Mouse (Mus musculus): ENCODE results near the gene Fbxo47.
A peak's percentile ranks its signal among the peaks of the same experiment; 100 is the strongest.

Fbxo47 gene

DNA sequence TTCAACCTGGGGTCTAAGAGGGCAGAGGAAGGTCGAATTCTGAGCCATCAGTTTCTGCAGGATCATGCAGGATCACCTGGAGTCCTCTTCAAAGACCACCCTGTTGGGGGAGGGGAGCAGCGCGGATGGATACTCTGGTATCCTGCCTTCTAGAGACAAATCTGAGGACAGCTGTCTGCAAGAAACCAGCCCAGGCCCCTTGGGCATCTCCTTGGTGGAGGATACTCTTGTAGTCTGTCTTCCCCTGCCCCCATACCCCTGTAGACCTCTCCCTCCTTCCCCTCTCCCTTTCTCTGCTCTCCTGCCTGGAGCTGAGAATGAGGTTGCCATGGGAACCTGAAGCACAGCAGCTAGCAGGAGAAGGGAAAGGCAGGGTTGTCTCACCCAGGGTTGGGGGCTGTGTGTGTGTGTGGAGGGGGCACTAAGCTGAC is 71.4 kb downstream of the Fbxo47 start:
- DNase-seq (ENCODE audit: low spot score in 2 of 2): peak in 1 of 2 experiments; percentile 49

DNA sequence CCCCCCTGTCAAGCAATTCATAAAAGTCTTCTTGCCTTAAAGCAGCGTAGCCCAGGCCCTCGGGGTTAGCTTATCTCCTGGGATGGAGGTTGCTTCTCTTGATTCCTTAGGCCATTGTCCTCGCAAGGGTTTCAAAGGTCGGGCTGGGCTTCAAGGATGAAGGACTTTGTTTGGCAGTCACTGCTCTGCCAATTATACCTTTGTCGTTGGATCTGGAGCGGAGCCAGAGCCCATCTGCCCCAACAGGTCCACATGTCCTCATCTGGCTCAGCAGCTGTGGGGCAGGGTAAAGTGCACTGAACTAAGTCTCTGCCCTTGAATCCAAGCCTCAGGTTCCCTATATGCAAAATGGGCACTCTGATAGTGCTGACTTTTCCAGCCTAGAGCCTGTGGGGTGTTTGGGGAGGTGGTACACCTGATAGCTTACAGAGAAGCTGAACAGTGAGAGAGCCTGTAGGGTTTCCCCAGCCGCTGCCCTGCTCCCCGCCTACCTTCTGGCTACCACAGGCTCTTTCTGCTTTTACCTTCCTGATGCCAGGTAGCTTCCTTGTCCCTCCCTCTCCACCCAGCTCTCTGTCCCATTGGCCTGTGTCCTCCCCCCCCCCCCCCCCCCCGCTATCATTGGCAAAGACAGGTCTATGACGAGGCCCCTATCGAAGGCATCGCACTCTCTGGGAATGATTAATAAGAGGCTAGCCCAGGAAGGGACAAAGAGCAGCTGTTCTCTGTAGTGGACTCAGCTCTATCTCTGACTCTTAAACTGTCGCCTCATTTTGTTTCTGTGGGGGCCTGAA is 72.2 kb downstream of the Fbxo47 start:
- no peak for DNase-seq (ENCODE audit: low spot score in 2 of 2)

DNA sequence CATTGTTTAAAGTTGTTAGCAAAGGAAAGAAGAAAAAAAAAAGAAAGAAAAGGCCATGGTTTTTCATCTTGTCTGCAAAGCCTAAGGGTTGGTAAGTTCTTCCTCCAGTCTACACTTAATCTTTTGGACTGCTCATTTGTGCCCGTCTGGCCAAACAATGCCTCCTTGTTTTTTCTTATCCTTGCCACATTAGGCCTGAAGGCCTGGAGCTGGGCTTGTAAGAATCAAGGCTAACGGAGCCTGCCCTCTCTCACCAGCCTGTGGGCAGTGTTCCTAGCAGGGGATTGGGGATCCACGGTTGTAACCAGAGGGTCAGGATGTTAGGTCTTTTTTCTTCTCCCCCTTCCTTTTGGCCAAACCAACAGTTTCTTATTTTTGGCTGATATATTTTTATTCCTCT is 73.0 kb downstream of the Fbxo47 start:
- DNase-seq (ENCODE audit: low spot score in 2 of 2): no peak

DNA sequence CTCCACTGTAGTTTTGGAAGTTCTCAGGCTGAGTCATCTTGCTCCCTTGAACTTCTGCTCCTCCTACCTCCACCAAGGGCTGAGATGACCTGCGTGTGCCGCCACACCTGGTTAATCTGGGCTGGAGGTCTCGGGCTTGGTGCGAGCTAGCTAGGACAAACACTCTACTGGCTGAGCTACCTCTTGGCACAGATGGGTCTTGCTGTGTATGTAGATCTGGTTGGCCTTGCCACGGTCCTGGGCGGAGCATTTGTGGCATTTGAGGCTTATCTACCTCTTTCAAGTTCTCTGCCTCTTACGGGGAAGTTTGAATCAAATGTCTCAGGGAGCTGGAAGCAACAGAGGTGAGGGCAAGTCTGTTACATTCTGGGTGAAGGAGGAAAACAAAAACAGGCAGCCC is 73.6 kb downstream of the Fbxo47 start:
- DNase-seq (ENCODE audit: low spot score in 2 of 2): no peak

DNA sequence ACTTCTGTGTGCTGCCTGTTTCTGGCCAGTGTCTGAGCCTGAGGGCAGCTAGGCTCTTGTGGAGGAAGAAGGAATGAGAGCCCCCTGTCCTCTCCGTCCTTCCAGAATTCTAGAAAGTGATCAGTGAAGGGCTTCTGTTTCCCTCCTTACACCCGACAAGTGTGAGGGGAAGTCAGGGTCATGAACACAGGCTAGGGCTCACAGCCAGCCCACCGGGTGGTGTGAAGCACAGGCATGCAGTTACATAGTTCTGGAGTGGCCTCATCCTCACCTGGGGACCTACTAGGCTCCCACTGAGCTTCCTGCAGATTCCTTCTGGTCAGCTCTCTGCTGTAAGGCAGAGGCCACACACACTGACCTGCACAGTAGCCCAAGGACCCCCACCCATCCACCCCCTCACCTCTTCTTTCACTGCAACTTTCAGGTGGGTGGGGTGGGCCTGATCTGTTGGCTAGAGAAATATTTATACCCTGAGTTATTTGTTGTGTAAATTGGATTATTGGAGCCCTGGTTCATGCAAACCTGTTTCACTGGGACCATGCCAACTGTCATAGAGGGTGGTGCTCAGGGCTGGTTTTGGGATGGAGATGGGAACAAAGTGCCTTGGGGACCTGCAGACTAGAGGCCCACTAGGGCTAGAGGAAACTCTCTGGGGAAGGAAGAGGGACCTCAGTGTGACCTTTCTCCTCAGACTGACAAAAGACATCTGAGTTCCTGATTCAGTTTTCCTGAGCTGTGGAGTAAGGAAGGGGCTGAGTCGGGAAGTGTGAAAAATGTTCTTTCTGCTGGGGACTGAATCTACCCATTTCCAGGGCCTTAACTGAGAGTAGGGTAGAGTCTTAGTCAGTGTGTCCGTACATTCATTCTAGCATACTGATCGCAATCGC is 74.5 kb downstream of the Fbxo47 start:
- no peak for DNase-seq (ENCODE audit: low spot score in 2 of 2)

DNA sequence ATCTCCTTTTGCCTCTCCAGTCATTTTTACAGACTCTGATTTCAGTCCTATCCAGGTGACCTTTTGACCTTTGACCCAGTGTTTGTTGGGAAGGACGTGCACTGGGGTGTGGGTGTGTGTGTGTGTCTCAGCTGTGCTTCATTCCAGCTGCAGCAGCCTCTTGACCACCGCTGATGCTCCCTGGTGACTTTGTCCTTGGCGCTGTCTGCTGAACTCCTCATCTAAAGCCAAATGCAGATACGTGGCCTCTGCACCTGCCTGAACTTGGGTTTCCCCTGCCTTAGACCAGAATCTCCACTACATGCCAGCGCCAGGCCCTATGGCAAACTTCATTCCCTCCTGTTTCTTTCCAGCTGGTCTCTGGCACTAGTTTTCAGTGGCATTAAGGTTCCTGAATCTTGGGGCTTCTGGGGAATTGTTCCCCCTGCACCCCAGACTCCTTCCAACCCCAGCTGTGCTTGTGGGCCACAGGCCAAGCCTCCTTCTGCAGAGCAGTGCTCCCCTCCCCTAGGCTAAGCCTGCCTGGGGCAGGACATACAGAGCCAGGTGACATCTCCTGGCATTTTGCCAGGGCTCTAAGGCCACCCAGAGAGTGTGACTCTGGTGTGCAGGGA is 75.2 kb downstream of the Fbxo47 start:
- DNase-seq (ENCODE audit: low spot score in 2 of 2): peak in 1 of 2 experiments; percentile 58

DNA sequence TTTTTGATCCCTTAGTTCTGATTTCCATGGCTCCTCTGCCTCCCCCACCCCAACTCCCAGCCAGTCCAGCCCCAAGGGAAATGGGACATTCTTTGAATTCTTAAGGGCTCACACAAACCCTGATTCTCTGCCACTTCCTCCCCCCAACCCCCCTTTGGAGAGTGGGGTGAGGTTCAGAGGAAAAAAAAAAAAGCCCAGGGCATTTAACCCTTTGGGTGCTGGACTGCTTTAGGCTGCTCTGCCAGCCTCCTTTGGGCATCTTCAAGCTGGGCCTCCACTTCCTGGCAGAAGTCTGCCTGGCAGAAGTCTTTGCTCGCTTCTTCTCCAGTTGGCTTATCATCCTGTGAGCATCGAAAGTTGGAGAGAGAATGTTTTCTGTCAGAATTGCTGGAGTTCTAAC is 75.9 kb downstream of the Fbxo47 start:
- no peak for DNase-seq (ENCODE audit: low spot score in 2 of 2)

DNA sequence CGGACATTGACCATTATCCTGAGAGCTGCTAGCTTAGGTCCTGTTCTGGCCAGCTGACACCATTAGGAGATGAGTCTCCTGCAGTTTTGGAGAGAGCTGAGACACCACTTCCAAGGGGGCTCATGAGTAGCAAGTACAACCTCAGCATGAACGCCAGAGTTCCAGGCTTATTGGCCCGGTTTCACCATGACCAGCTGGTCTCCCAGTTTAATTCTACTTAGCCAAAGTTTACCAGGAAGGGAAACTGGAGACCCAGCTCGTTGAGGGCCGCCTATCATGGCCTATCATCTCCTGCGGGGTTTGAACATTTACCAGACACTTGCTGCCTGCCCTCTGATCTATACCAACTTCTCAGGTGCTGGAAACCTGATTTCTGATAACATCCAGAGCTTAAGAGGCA is 76.3 kb downstream of the Fbxo47 start:
- no peak for DNase-seq (ENCODE audit: low spot score in 2 of 2)

DNA sequence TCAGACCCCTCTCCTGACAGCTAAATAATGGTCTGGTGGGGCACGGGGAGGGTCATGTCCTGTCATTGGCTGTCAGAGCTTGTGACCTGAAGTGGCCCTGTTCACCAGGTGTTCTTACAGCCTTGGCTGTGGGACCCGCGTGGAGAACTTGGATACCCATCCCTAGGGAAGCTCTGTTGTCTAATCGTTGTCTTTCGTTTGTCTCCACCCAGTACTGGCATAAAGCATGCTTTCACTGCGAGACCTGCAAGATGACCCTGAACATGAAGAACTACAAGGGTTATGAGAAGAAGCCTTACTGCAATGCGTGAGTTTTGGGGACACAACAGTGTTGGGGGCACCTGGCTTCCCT is 77.4 kb downstream of the Fbxo47 start:
- no peak for DNase-seq (ENCODE audit: low spot score in 2 of 2)

DNA sequence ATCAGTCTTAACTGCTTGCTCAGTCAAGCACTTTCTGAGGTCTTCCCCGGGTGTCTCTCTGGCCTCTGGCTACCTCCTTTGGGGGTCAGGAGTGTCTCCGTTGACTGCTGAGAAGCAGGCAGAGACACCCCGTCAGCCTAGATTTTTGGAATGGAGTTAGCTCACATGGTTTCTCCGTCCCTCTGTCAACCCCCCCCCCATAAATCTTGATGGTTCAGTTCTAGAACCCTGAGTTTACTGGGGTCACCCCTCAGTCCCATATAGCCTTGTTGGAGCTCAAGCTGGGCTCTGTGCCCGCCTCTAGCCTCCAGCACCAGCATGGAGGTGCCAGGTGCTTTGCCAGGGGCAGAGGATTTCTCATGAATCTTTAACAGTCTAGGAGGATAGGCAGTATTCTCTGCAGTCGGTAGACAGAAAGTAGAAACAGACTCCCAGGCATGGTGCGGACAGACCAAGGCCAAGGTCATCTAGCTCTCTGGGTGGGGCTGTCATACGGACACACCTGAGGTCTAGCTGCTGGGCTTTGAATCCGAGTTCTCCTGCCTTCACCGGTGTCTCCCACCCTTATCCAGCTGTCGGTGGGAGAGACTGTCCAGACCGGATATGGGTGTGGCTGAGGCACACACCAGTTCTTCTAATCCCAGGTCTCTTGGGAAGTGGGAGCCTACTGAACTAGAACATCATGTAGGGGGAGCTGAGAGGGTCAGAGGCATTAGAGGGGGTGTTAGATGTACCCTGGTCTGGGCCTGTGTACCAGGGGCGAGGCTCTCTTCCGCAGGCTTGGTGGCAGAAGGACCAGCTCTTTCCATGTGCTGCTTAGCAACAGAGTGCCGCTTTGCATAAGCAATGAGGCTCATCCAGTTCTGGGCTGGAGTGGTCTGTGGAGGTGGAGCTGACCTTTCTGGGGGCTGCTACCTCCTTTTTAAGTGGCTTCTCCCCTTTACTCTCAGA is 78.0 kb downstream of the Fbxo47 start:
- DNase-seq (ENCODE audit: low spot score in 2 of 2): no peak

DNA sequence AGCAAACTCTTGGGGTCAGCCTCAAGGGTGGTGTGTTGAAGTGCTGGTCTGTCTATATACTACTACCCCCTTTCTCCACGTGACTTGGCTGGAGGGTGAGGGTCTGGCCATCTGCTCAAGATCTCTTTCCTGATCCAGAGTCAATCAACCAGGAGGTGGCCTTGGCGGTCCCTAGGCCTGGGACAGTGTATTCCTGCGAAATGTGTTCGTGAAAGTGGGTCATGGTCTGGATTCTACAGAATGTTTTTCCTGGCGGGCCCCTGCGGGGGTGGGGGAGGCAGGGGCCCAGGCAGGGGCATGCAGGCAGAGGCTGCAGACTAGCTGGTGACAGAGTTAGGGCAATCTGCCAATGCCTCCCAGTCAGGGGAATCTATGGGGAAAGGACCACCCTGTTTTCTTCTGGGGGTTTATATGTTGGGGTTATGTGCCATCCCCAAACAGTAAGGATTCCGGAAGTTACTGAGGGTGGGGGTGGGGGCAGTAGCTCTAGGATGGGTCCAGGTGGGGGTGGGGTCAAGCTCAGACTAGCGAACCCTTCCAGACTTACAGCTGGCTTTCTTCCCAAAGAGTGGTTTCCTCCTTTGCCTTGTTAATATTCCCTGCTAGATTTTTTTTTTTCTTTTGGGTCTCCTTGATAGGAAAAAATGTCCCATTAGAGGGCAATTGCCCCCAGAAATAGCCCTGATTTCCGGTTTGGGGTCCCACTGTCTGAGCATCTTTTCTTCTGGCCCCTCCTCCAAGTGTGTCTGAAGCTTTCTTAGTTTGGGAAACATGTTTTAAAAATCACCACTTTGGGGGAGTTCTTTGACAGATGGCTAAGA is 78.9 kb downstream of the Fbxo47 start:
- DNase-seq (ENCODE audit: low spot score in 2 of 2): peak in 1 of 2 experiments; percentile 49

DNA sequence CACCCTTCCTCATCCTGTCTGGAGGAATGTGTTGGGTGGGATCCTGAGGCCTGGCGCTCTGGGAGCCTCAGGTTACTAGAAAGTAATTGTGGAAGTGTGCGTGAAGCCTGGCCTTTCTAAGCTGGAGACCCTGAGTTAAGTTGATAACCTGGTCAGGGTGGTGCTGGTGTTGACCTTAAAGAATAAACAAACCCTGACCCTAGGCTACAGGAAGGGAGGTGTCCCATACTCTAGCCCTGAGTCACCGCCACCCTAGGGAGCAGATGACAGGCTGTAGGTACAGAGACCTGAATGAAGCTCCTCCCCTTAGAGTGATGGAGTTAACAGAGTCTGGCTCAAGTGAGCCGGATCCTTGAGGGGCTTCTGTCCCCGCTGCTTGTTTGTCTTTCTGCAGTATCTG is 80.1 kb downstream of the Fbxo47 start:
- DNase-seq (ENCODE audit: low spot score in 2 of 2): no peak
